Mouse (Mus musculus) left cerebral cortex, postnatal 36 days (tissue): Measurements from ENCODE around the gene Rasip1. TPM values are rescaled to one million over a fixed set of nuclear protein-coding genes. Genes with fewer than 3 reads are reported as not detected.

ENCODE experiments used
- DNase-seq, 2 experiments: peaks; one replicate each; pipeline ENCODE4 v3.0.0; 2021 to 2022; ENCODE audit warnings: low spot score in 2 of 2, mixed read lengths in 1 of 2
- intact Hi-C: fragments of 180-260 bp; cut with DNase I; formaldehyde crosslinking; loops from one replicate; pipeline ENCODE4 v1.15.1; 2025
- total RNA-seq, 2 experiments: library from RNA; stranded (reverse); gene quantifications; 2 replicates each; pipeline ENCODE4 v1.2.3; 2021

Gene Rasip1
- total RNA-seq, 2 experiments from 2014 or later: 6.9 to 8.0 TPM

DNA sequence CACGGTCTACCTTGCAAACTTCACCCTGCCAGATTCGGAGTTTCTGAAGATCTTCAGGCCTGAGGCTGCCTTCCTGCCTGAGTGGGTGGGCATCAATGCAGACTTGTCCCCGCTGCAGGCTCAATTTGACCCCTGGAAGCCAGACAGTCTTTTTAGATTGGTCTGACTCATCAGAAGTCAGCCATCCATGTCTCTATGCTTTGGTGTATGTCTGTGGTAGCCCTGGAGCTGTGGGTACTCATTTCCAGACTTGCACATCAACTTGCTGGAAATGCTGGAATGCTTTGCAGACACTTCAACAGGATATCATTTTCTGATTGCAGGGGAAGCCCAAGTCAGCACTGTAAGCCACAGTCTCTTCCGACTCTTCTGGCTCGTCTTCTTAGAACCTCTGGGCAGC, 7.7 kb upstream of the Rasip1 start:
- no peak for DNase-seq
- intact Hi-C loops: no loop called here

DNA sequence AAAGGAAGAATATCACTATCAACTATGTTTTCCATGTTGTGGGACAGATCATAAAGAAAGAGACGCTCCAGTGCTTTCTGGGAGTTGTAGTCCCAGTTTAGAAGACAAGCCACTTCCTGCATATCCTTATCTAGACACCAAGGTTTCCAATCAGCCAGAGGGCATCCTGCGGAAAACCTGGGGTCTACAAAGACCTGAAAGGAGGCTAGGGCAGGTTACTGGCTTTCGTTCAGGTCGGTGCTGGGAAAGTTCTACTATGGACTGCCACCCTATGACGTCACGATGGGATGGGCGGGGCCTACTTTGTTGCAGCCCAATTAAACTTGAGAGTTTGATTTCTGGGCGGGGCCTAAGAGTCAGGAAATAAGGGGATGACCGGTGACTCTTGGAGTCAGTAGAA, 5.8 kb upstream of the Rasip1 start, which contains the start of gene Izumo1:
Izumo1 (plus strand) TSS at position 369 of the 400 bp plus-strand sequence.
- intact Hi-C loops: no loop called here
- DNase-seq: no peak

DNA sequence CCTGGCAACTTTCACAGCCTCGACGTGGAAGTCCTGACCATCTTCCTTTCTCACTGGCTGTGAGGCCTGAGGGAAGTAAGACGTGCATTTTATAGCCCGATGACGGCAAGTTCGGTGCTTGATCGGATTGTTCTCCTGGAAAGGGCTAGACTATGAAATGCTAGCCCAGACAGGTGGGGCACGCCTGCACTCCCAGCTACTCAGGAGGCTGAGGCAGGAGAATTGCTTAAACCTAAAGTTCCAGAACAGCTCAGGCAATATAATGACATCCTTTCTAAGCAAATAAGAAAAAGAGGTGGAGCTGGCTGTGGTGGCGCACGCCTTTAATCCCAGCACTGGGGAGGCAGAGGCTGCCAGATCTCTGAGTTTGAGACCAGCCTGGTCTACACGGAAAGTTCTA, 3.8 kb upstream of the Rasip1 start:
- intact Hi-C loops: no loop called here
- DNase-seq: no peak

DNA sequence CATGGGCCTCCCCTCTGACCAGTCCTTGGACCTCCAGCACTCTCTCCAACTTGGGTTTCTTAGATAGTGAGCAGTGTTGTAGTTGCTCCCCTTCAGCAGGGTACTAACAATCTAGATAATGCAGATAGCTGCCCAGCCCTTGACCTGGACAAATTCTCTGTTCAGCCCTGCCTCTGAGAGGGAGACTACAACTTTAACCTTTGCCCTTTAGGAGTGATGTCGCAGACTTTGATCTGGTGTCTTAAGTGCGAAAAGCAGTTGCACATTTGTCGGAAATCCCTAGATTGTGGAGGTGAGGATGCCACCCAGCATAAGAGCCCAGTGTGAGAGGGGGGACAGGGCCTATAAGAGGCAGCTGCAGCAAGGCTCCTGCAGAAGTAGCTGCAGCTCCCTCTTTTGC, 2.6 kb upstream of the Rasip1 start:
- intact Hi-C loops: no loop called here
- no peak for DNase-seq

DNA sequence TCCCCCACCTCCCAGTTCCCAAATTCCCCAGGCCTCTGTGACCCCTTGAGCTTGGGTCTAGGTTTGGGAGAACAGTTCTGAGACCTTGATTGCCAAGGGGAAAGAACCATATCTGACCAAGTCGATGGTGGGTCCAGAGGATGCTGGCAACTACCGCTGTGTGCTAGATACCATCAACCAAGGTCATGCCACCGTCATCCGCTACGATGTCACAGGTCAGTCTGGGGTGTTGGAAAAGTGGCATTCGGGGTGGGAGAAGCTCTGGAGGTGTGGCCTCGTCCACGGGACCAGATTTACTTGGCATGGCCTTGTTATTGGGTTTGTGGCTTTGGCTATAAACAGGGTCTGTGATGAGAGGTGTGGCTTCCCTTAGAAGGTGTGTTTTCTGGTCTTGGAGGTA, 1.8 kb upstream of the Rasip1 start:
- intact Hi-C loops: no loop called here
- no peak for DNase-seq

DNA sequence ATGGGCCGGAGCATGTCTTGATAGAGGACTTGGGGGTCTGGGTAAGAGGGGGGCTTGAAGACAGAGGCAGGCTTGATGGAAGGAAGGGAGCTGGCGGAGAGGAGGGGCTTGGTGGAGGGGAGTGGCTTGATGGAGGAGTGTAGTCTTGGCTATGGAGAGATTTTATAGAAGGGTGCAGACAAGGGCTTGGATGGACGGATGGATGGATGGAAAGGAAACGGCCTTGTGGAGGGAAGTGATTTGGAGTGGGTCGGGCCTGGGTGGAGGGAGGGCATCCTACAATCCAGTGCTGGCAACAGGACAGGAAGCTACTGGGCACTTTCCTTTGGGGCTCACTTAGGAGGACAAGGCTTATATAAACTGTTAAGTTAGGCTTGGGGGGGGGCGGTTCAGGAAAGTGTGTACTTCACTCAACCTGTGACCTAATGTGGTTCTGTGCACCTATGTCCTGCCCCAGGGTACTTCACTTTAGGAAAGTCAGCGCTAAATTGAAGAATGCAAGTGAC, 664 bp upstream of the Rasip1 start:
- intact Hi-C loops: no loop called here
- DNase-seq: no peak

DNA sequence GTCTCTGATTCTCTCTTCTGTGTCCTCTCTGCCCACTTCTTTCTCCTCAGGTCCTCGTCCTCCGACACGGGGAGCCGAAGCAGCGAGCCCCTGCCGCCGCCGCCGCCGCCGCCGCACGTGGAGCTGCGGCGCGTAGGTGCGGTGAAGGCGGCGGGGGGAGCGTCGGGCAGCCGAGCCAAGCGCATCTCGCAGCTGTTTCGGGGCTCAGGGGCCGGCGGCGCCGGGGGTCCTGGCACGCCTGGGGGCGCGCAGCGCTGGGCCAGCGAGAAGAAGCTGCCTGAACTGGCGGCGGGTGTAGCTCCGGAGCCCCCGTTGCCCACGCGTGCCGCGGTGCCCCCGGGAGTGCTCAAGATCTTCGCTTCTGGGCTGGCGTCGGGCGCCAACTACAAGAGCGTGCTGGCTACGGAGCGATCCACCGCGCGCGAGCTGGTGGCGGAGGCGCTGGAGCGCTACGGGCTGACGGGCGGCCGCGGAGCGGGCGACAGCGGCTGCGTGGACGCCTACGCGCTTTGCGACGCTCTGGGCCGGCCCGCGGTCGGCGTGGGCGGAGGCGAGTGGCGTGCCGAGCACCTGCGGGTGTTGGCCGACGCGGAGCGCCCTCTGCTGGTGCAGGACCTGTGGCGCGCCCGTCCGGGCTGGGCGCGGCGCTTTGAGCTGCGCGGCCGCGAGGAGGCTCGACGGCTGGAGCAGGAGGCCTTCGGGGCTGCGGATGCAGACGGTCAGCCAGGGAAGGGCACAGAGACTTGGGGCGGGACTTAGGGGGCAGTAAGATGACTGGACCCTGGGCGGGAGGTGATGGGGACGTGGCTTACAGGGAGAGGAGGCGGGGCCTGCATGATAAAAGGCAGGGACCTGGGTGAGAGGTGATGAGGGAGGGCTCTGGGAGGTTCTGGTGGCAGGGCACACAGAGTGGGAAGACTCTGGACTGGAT, 1.3 kb downstream of the Rasip1 start:
- intact Hi-C loops: no loop called here
- DNase-seq: peak; percentile 83 to 85

DNA sequence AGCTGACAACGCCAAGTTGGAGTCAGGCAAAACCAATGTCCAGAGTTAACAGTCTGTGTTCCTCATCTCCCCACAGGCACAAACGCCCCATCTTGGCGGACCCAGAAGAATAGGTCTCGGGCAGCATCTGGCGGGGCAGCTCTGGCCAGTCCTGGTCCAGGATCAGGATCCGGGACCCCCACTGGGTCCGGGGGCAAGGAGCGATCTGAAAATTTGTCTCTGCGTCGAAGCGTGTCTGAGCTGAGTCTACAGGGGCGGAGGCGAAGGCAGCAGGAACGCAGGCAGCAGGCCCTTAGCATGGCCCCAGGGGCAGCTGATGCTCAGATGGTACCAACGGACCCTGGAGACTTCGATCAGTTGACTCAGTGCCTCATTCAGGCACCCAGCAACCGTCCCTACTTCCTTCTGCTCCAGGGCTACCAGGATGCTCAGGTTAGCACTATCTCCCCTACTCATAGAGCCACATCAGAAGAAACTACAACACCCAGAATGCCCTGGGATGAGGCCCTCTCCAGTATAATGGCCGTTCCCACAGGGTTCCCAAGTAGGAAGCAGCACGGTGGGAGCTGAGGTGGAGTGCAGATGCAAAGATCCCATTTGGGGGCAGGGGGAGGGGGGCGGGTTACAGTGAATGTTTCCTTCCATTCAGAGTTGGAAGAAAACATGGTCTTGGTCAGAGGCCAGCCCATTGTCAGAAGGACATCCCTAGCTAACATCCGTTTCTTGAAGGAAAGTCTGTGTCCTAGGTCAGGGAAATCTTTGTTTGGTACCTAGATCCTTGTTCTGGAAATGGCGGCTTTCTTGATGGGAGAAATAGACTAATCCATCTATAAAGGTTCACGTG, 3.0 kb downstream of the Rasip1 start:
- intact Hi-C loops: no loop called here
- no peak for DNase-seq

DNA sequence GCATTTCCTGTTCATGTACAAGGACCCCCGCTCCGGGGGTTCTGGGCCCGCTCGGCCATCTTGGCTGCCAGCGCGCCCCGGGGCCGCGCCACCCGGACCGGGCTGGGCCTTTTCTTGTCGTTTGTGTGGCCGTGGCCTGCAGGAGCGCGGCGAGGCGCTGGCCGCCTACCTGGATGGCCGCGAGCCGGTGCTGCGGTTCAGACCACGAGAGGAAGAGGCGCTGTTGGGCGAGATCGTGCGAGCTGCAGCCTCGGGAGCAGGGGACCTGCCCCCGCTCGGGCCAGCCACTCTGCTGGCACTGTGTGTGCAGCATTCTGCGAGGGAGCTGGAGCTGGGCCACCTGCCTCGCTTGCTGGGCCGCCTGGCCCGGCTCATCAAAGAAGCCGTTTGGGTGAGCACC, 5.2 kb downstream of the Rasip1 start:
- intact Hi-C loops: no loop called here
- DNase-seq: peak in 1 of 2 experiments; percentile 45

DNA sequence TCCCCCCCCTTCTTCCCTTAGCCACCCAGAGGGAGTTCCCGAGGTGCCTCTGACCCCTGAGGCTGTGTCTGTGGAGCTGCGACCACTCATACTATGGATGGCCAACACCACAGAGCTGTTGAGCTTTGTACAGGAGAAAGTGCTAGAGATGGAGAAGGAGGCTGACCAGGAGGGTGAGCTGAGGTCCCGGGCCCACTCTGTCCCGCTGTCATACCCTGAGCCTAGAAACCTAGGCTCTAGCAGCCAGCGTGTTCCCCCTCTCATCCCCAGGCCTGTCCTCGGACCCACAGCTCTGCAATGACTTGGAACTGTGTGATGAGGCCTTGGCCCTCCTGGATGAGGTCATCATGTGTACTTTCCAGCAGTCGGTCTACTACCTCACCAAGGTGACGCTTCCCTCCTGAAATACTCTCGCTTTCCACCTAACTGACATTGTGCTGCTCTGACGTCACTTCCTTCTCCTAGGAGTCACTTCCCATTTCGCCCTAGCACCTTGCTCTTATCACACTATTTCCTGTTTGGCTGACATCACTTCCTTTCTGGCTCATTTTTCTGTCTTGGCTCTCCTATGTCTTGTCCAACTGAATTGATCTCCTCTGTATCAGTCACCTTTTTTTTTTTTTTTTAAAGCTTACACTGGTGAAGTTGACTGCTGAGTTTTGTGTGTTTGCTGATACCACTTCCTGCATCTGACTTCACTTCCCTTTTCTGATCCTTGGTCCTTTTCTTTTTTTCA, 7.8 kb downstream of the Rasip1 start:
- intact Hi-C loops: no loop called here
- DNase-seq: no peak

DNA sequence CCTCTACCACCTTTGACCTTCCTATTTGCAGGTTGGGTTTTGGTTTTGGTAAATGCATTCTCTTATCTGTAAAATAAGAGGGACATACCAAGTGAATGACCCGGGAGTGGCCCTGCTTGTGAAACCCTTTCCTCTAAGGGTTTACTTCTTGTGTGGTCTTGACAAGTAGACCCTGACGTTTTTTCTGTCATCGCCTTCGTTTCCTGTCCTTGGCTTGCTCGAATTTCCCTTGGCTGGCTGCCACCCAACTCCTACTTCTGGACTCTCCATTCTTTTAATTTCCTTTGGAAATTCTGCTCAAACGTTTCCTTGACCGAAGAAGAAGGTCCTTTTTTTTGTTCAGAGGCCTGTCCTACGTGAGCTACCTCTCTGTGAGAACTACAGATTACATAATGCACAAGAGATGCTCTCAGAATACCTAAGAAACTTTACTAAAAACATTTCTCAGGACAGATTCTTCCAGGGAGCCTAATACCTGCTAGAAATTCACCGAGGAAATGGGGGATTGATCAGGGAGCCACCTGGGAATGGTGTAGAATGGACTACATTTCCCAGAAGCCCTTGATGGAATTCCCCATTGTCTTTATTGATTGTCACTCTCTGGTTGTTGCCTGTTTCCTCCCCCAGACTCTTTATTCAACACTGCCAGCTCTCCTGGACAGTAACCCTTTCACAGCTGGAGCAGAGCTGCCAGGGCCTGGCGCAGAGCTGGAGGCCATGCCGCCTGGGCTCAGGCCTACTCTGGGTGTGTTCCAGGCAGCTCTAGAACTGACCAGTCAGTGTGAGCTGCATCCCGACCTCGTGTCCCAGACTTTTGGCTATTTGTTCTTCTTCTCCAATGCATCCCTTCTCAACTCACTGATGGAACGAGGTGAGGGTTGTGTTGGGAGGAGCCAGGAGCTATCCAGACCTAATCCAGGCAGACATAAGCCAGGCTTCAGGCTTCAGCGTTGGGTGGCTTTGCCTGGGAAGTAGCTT, 8.7 kb downstream of the Rasip1 start:
- intact Hi-C loops: no loop called here
- no peak for DNase-seq

DNA sequence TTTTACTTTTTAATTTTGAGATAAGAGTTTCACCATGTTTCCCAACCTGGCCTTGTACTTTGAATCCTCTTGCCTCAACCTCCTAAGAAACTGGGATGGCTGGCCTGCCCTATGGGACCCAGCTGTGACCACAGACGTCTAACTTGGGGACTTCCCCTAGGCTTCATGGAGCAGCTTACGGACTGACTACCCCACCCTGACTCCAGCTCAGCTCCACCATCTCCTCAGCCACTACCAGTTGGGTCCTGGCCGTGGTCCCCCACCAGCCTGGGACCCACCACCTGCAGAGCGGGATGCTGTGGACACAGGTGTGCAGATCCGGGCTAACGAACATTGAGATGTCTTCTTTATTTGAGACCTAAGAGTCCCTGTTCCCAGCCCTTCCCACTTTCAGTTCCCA, 10.4 kb downstream of the Rasip1 start:
- intact Hi-C loops: no loop called here
- no peak for DNase-seq

DNA sequence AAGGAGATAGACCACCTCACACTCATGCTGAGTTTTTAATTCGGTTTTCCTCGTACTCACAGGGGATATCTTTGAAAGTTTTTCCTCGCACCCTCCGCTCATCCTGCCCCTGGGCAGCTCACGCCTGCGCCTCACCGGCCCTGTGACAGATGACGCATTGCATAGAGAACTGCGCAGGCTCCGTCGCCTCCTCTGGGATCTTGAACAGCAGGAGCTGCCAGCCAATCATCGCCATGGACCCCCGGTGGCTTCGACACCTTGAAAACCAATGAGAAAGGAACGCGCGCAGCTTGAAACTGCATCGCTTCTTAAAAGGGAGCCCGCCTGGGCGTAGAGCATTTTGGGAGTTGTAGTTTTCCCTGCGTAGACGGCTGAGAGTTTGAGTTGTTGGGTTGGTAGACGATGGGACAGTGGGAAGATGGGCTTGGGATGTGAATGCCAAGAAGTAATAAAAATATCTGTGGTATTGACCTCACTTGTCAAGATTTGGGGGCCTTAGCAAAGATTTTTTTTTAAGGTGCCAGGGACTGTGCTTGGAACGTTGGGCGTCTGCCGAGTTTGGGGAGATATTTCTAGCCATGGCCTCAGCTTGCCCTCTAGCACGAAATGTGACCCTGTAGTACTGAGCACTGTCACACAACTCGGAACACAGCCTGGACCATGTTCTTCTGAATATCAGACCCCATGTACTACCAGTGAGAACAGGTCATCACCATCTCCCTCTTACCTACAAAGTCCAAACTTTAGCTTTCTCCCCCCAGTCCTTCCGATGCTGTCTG, 11.5 kb downstream of the Rasip1 start:
- intact Hi-C loops: no loop called here

DNA sequence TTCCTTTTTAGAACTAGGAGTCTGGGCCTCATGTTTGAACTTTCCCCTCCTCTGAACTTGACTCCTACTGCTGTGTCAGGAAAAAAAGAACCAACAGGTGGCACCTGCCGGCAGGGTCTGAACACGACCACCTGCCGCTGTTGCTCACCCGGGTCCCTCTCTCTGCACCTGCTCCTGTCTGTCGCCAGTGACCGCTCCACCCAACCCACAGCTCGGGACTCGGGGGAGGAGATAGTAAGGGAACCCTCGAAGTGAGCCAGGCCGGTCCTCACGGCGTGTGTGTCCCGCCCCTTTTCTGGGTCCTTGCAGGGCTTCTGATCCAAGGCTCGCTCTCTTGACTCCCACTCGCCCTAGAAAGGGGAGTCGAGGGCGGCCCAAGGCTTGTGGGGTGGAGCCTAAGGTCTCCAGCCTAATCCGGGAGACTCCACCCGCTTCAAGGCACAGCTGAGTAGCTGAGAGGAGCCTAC, 12.3 kb downstream of the Rasip1 start, which contains the start of gene Mamstr:
Mamstr (plus strand) TSS at position 417 of the 467 bp plus-strand sequence.
- DNase-seq: no peak
- intact Hi-C loops: loop anchor here (5.0 kb wide), 1 partner anchor 43 kb away; the partner anchor contains the start of gene Ntn5

More for the DNA sequence above, 11.5 kb downstream of the Rasip1 start:
- DNase-seq: peak; percentile 93 to 94

DNA sequence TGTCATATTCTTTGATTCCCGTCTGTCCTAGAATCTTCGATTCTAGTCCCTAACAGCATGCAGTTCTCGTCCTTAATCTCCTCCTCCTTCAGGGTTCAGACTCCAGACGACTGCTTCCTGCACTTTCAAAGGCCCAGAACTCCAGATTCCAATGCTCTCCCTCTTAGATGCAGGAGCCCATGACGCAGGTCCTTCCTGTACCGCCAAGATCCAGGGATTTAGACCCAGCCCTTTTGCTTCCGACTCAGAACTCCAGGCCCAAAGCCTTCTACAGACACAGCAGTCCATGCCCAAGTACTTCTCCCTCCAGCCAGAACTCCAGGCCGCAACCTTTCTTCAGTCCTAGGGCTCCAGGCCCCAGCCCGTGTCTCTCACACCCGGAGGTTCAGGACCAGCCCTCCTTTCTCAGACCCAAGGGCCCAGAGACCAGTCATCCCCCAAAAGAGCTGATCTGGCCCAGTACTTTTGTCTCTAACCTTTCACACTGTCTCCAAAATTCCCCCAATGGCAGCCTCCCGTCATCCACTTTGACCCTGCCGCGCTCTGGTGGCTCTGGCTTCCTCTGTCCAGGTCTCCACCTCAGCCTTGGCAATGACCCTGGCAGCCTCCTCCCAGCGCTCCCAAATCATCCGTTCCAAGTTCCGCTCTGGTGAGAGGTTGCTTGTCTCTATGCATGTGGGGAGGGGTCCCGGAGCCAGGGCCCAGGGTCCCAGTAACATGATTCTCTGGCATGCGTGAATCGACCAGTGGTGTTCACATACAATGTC, 13.1 kb downstream of the Rasip1 start:
- DNase-seq: no peak
- intact Hi-C loops: loop anchor here (5.0 kb wide), 1 partner anchor 42 kb away; the partner anchor contains the start of gene Ntn5

DNA sequence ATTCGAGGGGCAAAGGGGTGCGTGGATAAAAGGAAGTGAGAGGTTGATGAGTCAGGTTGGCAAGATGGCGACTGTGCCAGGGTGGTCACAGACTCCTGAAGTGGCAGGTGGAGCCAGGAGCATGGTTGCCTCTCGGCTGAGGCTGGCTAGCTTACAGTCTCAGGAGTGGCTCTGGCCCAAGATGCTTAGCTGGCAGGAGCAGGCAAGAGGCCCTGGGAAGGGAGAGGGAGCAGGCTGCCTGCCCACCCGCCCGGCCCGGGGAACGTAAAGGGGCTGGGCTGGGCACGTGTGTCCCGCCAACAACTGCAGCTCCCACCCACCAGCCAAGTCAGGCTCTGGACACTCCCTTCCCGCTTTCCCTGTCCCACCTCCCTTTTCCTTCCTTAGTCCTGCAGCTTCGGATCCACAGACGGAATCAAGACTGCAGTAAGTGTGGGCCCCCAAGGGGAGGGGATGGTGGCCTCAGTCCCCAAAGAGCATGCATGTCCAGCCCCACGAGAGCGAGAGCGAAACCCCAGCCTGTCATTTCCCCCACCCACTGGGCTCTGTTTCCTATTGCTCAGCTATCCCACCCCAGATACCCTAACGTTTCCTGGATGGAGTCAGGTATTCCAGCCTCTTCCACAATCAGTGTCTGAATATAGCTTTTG, 14.2 kb downstream of the Rasip1 start:
- intact Hi-C loops: loop anchor here (5.0 kb wide), 1 partner anchor 41 kb away; the partner anchor contains the start of gene Ntn5
- no peak for DNase-seq
